Mouse (Mus musculus) forebrain, embryonic 11.5 days (tissue): Measurements from ENCODE around the gene Il12rb2. TPM values are rescaled to one million over a fixed set of nuclear protein-coding genes. Genes with fewer than 3 reads are reported as not detected.

Experiments
- ATAC-seq: fragments of 200-750 bp; cut with Nextera tagmentation; replicated peaks from 2 replicates; pipeline ENCODE4 v1.8.0; 2017; ENCODE audit warnings: moderate TSS enrichment; ENCODE audit not compliant: low FRiP score
- DNase-seq: peaks from one replicate; pipeline ENCODE4 v3.0.0-alpha.2; 2017; ENCODE audit warnings: low spot score
- H3K27ac ChIP-seq: fragments of 300-500 bp; sonication (generic); 2 replicates; pipeline ENCODE4 v1.5.1; 2014; ENCODE audit warnings: low read depth, low read length
- H3K27me3 ChIP-seq: fragments of 300-500 bp; sonication (generic); 2 replicates; pipeline ENCODE4 v1.6.1; 2014; ENCODE audit warnings: mild to moderate bottlenecking, low read length, mixed read lengths; ENCODE audit not compliant: control insufficient read depth, insufficient read depth
- H3K36me3 ChIP-seq: fragments of 300-500 bp; sonication (generic); 2 replicates; pipeline ENCODE4 v1.6.1; 2014; ENCODE audit warnings: mild to moderate bottlenecking, low read length, moderate library complexity, mixed read lengths; ENCODE audit not compliant: control insufficient read depth, insufficient read depth
- H3K4me1 ChIP-seq: fragments of 300-500 bp; sonication (generic); replicated peaks from 2 replicates; pipeline ENCODE4 v1.6.1; 2014; ENCODE audit warnings: low read length, mixed read lengths; ENCODE audit not compliant: control insufficient read depth, insufficient read depth
- H3K4me2 ChIP-seq: fragments of 300-500 bp; sonication (generic); 2 replicates; pipeline ENCODE4 v1.6.1; 2014; ENCODE audit warnings: low read depth, mild to moderate bottlenecking, low read length, moderate library complexity, mixed read lengths; ENCODE audit not compliant: severe bottlenecking
- H3K4me3 ChIP-seq: fragments of 300-500 bp; sonication (generic); 2 replicates; pipeline ENCODE4 v1.5.1; 2014; ENCODE audit warnings: low read depth, low read length
- H3K9ac ChIP-seq: fragments of 300-500 bp; sonication (generic); 2 replicates; pipeline ENCODE4 v1.6.1; 2014; ENCODE audit warnings: low read length
- H3K9me3 ChIP-seq: fragments of 300-500 bp; sonication (generic); 2 replicates; pipeline ENCODE4 v1.6.1; 2016; ENCODE audit warnings: low read length, mixed read lengths; ENCODE audit not compliant: control insufficient read depth
- WGBS: fragments of 180-500 bp; shearing (Covaris S2); extraction: QIAGEN DNeasy Blood & Tissue Kit; methylation state at CpG from one replicate; pipeline ENCODE4 v1.1.7; 2014; 5-methylcytosine and 5-hydroxymethylcytosine counted together
- polyA plus RNA-seq: library from polyadenylated mRNA; unstranded; fragments of >200 nt; fragmentation: Nextera tagmentation; extraction: Ambion mirVana; gene quantifications from 2 replicates; pipeline ENCODE4 v1.2.1, GENCODE M21; 2014

The Il12rb2 gene
- polyA plus RNA-seq, 1 experiment from 2014 or later = not detected

DNA sequence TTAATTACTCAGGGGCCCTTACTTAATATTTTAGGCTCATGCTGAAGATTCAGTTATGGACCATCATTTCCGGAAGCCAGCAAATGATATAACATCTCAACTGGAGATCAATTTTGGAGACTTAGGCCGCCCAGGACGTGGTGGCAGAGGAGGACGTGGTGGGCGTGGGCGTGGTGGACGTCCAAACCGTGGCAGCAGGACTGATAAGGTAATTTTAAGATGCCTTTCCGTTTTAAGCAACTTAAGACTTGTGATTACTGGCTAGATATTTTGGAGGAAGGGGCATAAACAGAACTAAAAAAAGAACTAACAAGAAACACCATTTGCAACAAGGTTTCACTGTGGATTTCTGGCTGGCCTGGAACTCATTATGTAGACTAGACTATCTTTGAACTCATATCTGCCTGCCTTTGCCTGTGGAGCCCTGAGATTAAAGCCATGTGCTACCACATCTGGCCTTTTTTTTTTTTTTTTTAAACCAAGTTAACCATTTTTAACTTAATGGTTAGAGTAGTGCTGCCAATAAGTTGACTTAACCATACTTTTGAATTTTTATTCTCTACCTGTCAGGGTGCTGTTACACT lies 94.3 kb downstream of the Il12rb2 start:
- H3K9me3 ChIP-seq = no peaks in the 10 kb centered on the region
- H3K4me3 ChIP-seq = no peak overlapping the region
- ATAC-seq = no peak
- peaks cover 9% of the 10 kb centered on the region; the same call in 1 of the 2 replicates for H3K36me3 ChIP-seq
- WGBS = 90% methylated on average over 9 of the region's 9 CpGs
- H3K4me1 ChIP-seq = no peaks in the 10 kb centered on the region
- H3K9ac ChIP-seq = no peak overlapping the region
- H3K4me2 ChIP-seq = no peak overlapping the region
- H3K27me3 ChIP-seq = no peaks in the 10 kb centered on the region
- DNase-seq = no peak
- no peak overlapping the region for H3K27ac ChIP-seq

DNA sequence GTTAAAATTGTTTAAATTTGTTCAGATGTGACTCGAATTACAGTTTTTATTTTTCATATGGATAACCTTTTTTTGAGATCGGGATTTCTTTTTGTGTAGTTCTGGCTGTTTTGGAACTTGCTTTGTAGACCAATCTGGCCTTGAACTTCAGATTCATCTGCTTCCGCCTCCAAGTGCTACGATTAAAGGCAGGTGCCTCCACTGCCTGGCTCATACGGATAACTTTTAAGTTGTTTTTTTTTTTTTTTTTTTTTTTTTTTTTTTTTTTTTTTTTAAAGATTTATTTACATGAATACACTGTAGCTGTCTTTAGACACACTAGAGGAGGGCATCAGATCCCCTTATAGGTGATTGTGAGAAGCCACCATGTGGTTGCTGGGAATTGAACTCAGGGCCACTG lies 98.0 kb downstream of the Il12rb2 start:
- Histone ChIP-seq H3K27ac (no peak overlapping the region), H3K4me2 (no peak overlapping the region), H3K9ac (no peak overlapping the region), H3K4me1 (no peaks in the 10 kb centered on the region), H3K9me3 (no peaks in the 10 kb centered on the region), H3K27me3 (no peaks in the 10 kb centered on the region), H3K4me3 (no peak overlapping the region), H3K36me3 (peaks cover 8% of the 10 kb centered on the region; the same call in 1 of the 2 replicates)
- 87% methylated on average over 5 of the region's 5 CpGs for WGBS
- DNase-seq (no peak), ATAC-seq (no peak)

- no peak for ATAC-seq
- peak overlapping the region; percentile 52 for H3K4me2 ChIP-seq
- H3K36me3 ChIP-seq = no peaks in the 10 kb centered on the region; the same call in 1 of the 2 replicates
- H3K4me1 ChIP-seq = no peaks in the 10 kb centered on the region
- no peaks in the 10 kb centered on the region for H3K27me3 ChIP-seq
- H3K9ac ChIP-seq = peak overlapping the region; percentile 27; the same call in 1 of the 2 replicates
- H3K9me3 ChIP-seq = no peaks in the 10 kb centered on the region
- DNase-seq = no peak
- WGBS = 62% methylated on average over 2 of the region's 2 CpGs
- H3K27ac ChIP-seq = no peak overlapping the region
- peak overlapping the region; percentile 99 for H3K4me3 ChIP-seq
Measured at GRCm38 (mm10) chr6:67269459-67269858, 106.5 kb downstream of the Il12rb2 start.

GRCm38 (mm10) chr6:67268983-67269382 lies 107.0 kb downstream of the Il12rb2 start:
- H3K27ac ChIP-seq = no peak overlapping the region
- no peaks in the 10 kb centered on the region for H3K4me1 ChIP-seq
- whole genome bisulfite sequencing = 20% methylated on average over 1 of the region's 1 CpGs
- H3K36me3 ChIP-seq = no peaks in the 10 kb centered on the region
- ATAC-seq (no peak), DNase-seq (no peak)
- no peak overlapping the region for H3K9ac ChIP-seq
- H3K4me3 ChIP-seq = peak overlapping the region; percentile 99
- no peaks in the 10 kb centered on the region for H3K9me3 ChIP-seq
- H3K4me2 ChIP-seq = peak overlapping the region; percentile 52
- no peaks in the 10 kb centered on the region for H3K27me3 ChIP-seq

DNA sequence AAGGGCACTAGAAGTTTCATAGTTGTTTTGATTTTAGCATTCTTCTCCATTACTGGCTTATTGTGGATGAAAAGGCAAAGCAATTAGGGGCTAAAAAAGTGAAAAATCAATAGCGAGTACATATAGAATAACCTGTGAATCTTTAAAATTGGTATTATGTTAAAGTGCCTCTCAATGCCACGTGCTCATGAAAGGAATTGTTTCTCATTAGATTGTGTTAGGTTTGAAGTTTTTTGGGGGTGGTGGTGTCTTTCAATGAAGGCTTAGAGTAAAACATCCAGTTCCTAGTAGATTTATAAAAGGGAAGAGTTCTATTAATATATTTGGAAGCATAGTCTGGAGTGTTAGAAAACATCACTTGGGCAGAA lies 107.8 kb downstream of the Il12rb2 start:
- Histone ChIP-seq H3K4me3 (peak overlapping the region; percentile 99), H3K36me3 (no peaks in the 10 kb centered on the region), H3K27ac (no peak overlapping the region), H3K9ac (peak overlapping the region; percentile 99), H3K9me3 (no peaks in the 10 kb centered on the region), H3K4me2 (peak overlapping the region; percentile 59), H3K4me1 (no peaks in the 10 kb centered on the region), H3K27me3 (no peaks in the 10 kb centered on the region)
- ATAC-seq (no peak), DNase-seq (no peak)
- 2% methylated on average over 2 of the region's 2 CpGs for WGBS

GRCm38 (mm10) chr6:67267408-67268244 lies 108.4 kb downstream of the Il12rb2 start:
- Histone ChIP-seq H3K4me3 (peak overlapping the region; percentile 99), H3K4me2 (peak overlapping the region; percentile 59), H3K9me3 (no peaks in the 10 kb centered on the region), H3K36me3 (no peaks in the 10 kb centered on the region), H3K9ac (peak overlapping the region; percentile 99), H3K4me1 (no peaks in the 10 kb centered on the region), H3K27ac (peak overlapping the region; percentile 77), H3K27me3 (no peaks in the 10 kb centered on the region)
- DNase-seq = peak; percentile 76
- under 1% methylated on average over 49 of the region's 65 CpGs for WGBS
- ATAC-seq = peak; percentile 33

- Histone ChIP-seq H3K4me2 (peak overlapping the region; percentile 60), H3K27me3 (no peaks in the 10 kb centered on the region), H3K27ac (peak overlapping the region; percentile 77), H3K9ac (peak overlapping the region; percentile 99), H3K4me1 (no peaks in the 10 kb centered on the region), H3K36me3 (no peaks in the 10 kb centered on the region), H3K4me3 (peak overlapping the region; percentile 99), H3K9me3 (no peaks in the 10 kb centered on the region)
- DNase-seq = peak; percentile 96
- WGBS = 0% methylated on average over 68 of the region's 68 CpGs
- peak; percentile 99 for ATAC-seq
Measured at GRCm38 (mm10) chr6:67266664-67267407, 109.2 kb downstream of the Il12rb2 start.

DNA sequence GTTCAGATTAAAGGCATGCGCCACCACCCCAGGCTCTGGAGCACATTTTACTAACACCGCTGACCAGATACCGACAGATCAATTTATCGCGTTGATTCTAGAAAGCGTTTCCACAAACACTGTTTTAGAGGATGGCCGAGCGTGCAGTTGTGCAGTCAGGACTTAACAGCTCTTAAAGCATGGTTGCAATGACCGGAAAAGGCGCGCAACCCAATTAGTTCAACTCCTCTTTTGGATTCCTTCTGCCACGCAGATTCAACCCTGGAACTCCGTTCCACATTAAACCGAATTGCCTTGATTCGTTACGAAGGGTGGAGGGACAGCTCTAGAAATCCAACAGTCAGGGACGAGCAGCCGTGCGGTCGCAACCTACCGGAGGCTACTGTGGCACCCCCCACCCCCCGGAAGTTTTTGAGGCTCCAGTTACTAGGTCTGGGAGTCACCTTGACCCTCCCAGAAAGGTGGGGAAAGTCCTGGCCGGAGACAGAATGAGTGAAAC lies 109.8 kb downstream of the Il12rb2 start:
- Histone ChIP-seq H3K9ac (peak overlapping the region; percentile 70), H3K4me2 (peak overlapping the region; percentile 60), H3K4me1 (no peaks in the 10 kb centered on the region), H3K9me3 (no peaks in the 10 kb centered on the region), H3K36me3 (no peaks in the 10 kb centered on the region), H3K27me3 (no peaks in the 10 kb centered on the region), H3K4me3 (peak overlapping the region; percentile 99), H3K27ac (0 out of 2 replicates have a peak overlapping the region, but pooled peaks have one; percentile 37)
- no peak for DNase-seq
- peak; percentile 79 for ATAC-seq
- WGBS = under 1% methylated on average over 23 of the region's 23 CpGs
